Mouse (Mus musculus) hindbrain, postnatal 0 days (tissue): ENCODE results near the gene Dpm1. TPM values are rescaled to one million over a fixed set of nuclear protein-coding genes. Genes with fewer than 3 reads are reported as not detected.

Source experiments
- ATAC-seq: fragments of 200-750 bp; cut with Nextera tagmentation; 2 replicates; pipeline ENCODE4 v1.8.0; 2017; ENCODE audit warnings: mild to moderate bottlenecking, moderate TSS enrichment, moderate library complexity
- DNase-seq: peaks from one replicate; pipeline ENCODE4 v3.0.0-alpha.2; 2015; ENCODE audit warnings: low spot score
- H3K27ac ChIP-seq: fragments of 300-500 bp; sonication (generic); 2 replicates; pipeline ENCODE4 v1.5.1; 2014; ENCODE audit warnings: mild to moderate bottlenecking
- H3K27me3 ChIP-seq: fragments of 300-500 bp; sonication (generic); 2 replicates; pipeline ENCODE4 v1.6.1; 2014; ENCODE audit warnings: low read length, mixed read lengths; ENCODE audit not compliant: insufficient read depth
- H3K36me3 ChIP-seq: fragments of 300-500 bp; sonication (generic); 2 replicates; pipeline ENCODE4 v1.6.1; 2014; ENCODE audit warnings: low read length, mixed read lengths; ENCODE audit not compliant: insufficient read depth
- H3K4me1 ChIP-seq: fragments of 300-500 bp; sonication (generic); 2 replicates; pipeline ENCODE4 v1.6.1; 2014; ENCODE audit warnings: antibody characterized with exemption, low read length, mixed read lengths; ENCODE audit not compliant: insufficient read depth
- H3K4me2 ChIP-seq: fragments of 300-500 bp; sonication (generic); 2 replicates; pipeline ENCODE4 v1.6.1; 2014; ENCODE audit warnings: low read depth, mild to moderate bottlenecking, low read length, moderate library complexity, mixed read lengths
- H3K4me3 ChIP-seq: fragments of 300-500 bp; sonication (generic); 2 replicates; pipeline ENCODE4 v1.5.1; 2014; ENCODE audit warnings: low read length
- H3K9ac ChIP-seq: fragments of 300-500 bp; sonication (generic); replicated peaks from 2 replicates; pipeline ENCODE4 v1.6.1; 2014; ENCODE audit warnings: mild to moderate bottlenecking, low read length, moderate library complexity, mixed read lengths
- H3K9me3 ChIP-seq: fragments of 300-500 bp; sonication (generic); 2 replicates; pipeline ENCODE4 v1.6.1; 2016; ENCODE audit warnings: low read length, mixed read lengths
- CTCF ChIP-seq: IDR thresholded peaks from 2 replicates; pipeline ENCODE4 v1.5.1; 2016; ENCODE audit warnings: antibody characterized with exemption, control low read depth, low read depth
- WGBS: fragments of 180-500 bp; shearing (Covaris S2); extraction: QIAGEN DNeasy Blood & Tissue Kit; methylation state at CpG from one replicate; pipeline ENCODE4 v1.1.7; 2014; 5-methylcytosine and 5-hydroxymethylcytosine counted together
- microRNA-seq, 2 experiments: library from miRNA; unstranded; fragments of <30 nt; microRNA quantifications; one replicate each; pipeline ENCODE4; 2016
- polyA plus RNA-seq: library from polyadenylated mRNA; unstranded; fragments of >200 nt; fragmentation: Nextera tagmentation; extraction: Ambion mirVana; gene quantifications from 2 replicates; pipeline ENCODE4 v1.2.1, GENCODE M21; 2015
- total RNA-seq: library from RNA; depleted of rRNA; stranded (reverse); fragments of >200 nt; gene quantifications from 2 replicates; pipeline ENCODE4 v1.2.3, GENCODE M21; 2014; rRNA removed

Gene Dpm1
- total and polyA plus RNA-seq, 2 experiments from 2014 or later, result 82.9 to 99.2 TPM

- Histone ChIP-seq H3K4me2 (no peak overlapping the region), H3K9me3 (no peaks in the 10 kb centered on the region), H3K9ac (no peak overlapping the region), H3K36me3 (no peaks in the 10 kb centered on the region), H3K27me3 (no peaks in the 10 kb centered on the region), H3K4me1 (peaks cover 11% of the 10 kb centered on the region; the same call in 1 of the 2 replicates), H3K4me3 (no peak overlapping the region), H3K27ac (no peak overlapping the region)
- no peak for TF ChIP-seq CTCF
- ATAC-seq (no peak), DNase-seq (no peak)
- 40% methylated on average over 9 of the region's 9 CpGs for WGBS
Measured at GRCm38 (mm10) chr2:168168892-168169799, 61.2 kb downstream of the Dpm1 start.

- WGBS, result 52% methylated on average over 3 of the region's 3 CpGs
- no peak overlapping the region for H3K9ac ChIP-seq
- no peak overlapping the region for H3K27ac ChIP-seq
- H3K9me3 ChIP-seq, result no peaks in the 10 kb centered on the region
- H3K4me1 ChIP-seq, result peaks cover 11% of the 10 kb centered on the region; the same call in 1 of the 2 replicates
- no peaks in the 10 kb centered on the region for H3K27me3 ChIP-seq
- H3K36me3 ChIP-seq, result no peaks in the 10 kb centered on the region
- no peak overlapping the region for H3K4me2 ChIP-seq
- ATAC-seq, result no peak
- H3K4me3 ChIP-seq, result no peak overlapping the region
- TF ChIP-seq CTCF, result no peak
- no peak for DNase-seq
Measured at GRCm38 (mm10) chr2:168167781-168168180, 62.6 kb downstream of the Dpm1 start.

GRCm38 (mm10) chr2:168166750-168167460 is 63.5 kb downstream of the Dpm1 start:
- no peak overlapping the region for H3K4me3 ChIP-seq
- no peak overlapping the region for H3K4me2 ChIP-seq
- H3K9ac ChIP-seq, result no peak overlapping the region
- no peaks in the 10 kb centered on the region for H3K9me3 ChIP-seq
- WGBS, result 49% methylated on average over 21 of the region's 21 CpGs
- ATAC-seq (peak; percentile 22; the same call in 1 of the 2 replicates), DNase-seq (no peak)
- H3K4me1 ChIP-seq, result peaks cover 11% of the 10 kb centered on the region; the same call in 1 of the 2 replicates
- no peak for TF ChIP-seq CTCF
- H3K36me3 ChIP-seq, result no peaks in the 10 kb centered on the region
- H3K27me3 ChIP-seq, result no peaks in the 10 kb centered on the region
- no peak overlapping the region for H3K27ac ChIP-seq

GRCm38 (mm10) chr2:168161978-168162377 is 68.4 kb downstream of the Dpm1 start:
- H3K27me3 ChIP-seq, result no peaks in the 10 kb centered on the region
- H3K4me3 ChIP-seq, result 0 out of 2 replicates have a peak overlapping the region, but pooled peaks have one; percentile 11
- no peak for TF ChIP-seq CTCF
- no peaks in the 10 kb centered on the region for H3K4me1 ChIP-seq
- no peaks in the 10 kb centered on the region for H3K9me3 ChIP-seq
- no peak overlapping the region for H3K27ac ChIP-seq
- ATAC-seq, result no peak
- no peak for DNase-seq
- WGBS, result 18% methylated on average over 14 of the region's 14 CpGs
- no peaks in the 10 kb centered on the region for H3K36me3 ChIP-seq
- H3K4me2 ChIP-seq, result peak overlapping the region; percentile 39; the same call in 1 of the 2 replicates
- H3K9ac ChIP-seq, result 0 out of 2 replicates have a peak overlapping the region, but pooled peaks have one; percentile 13

- DNase-seq, result no peak
- ATAC-seq, result no peak
- H3K9ac ChIP-seq, result 0 out of 2 replicates have a peak overlapping the region, but pooled peaks have one; percentile 13
- H3K36me3 ChIP-seq, result no peaks in the 10 kb centered on the region
- no peaks in the 10 kb centered on the region for H3K4me1 ChIP-seq
- H3K4me3 ChIP-seq, result 0 out of 2 replicates have a peak overlapping the region, but pooled peaks have one; percentile 11
- 6% methylated on average over 11 of the region's 11 CpGs for WGBS
- H3K9me3 ChIP-seq, result no peaks in the 10 kb centered on the region
- H3K27me3 ChIP-seq, result no peaks in the 10 kb centered on the region
- no peak overlapping the region for H3K27ac ChIP-seq
- peak overlapping the region; percentile 39; the same call in 1 of the 2 replicates for H3K4me2 ChIP-seq
- TF ChIP-seq CTCF, result no peak
Measured at GRCm38 (mm10) chr2:168161514-168161971, 68.8 kb downstream of the Dpm1 start.

GRCm38 (mm10) chr2:168160370-168160930 is 69.9 kb downstream of the Dpm1 start:
- no peaks in the 10 kb centered on the region for H3K27me3 ChIP-seq
- no peak for TF ChIP-seq CTCF

More at GRCm38 (mm10) chr2:168160370-168160930, 69.9 kb downstream of the Dpm1 start:
- DNase-seq, result no peak
- ATAC-seq, result no peak
- Histone ChIP-seq H3K36me3 (no peaks in the 10 kb centered on the region), H3K4me2 (no peak overlapping the region), H3K4me1 (no peaks in the 10 kb centered on the region), H3K4me3 (no peak overlapping the region), H3K27ac (no peak overlapping the region), H3K9me3 (no peaks in the 10 kb centered on the region), H3K9ac (no peak overlapping the region)
- 89% methylated on average over 9 of the region's 9 CpGs for WGBS

Small RNA genes lying within 50 kb of the gene (microRNA-seq; reads per million reads assigned to microRNA genes)
- gene Gm24561, result 0 reads per million in 2 experiments

Other genes with a start within 250 kb of the Dpm1 start
- gene Ripor3, start 220.0 kb downstream of the Dpm1 start, total RNA-seq, result 0.25 and 1.0 TPM in 2 replicates
- 0.45 TPM in 2 replicates for gene Ripor3, start 220.0 kb downstream of the Dpm1 start, polyA plus RNA-seq
- 5.1 and 7.7 TPM in 2 replicates for gene Pard6b, start 149.6 kb downstream of the Dpm1 start, total RNA-seq
- 3.7 and 4.5 TPM in 2 replicates for gene Pard6b, start 149.6 kb downstream of the Dpm1 start, polyA plus RNA-seq
- gene Adnp, start 23.5 kb downstream of the Dpm1 start, total RNA-seq, result 37.5 and 47.1 TPM in 2 replicates
- gene Adnp, start 23.5 kb downstream of the Dpm1 start, polyA plus RNA-seq, result 11.1 and 14.1 TPM in 2 replicates
- gene Gm20716, start 227 bp downstream of the Dpm1 start, total RNA-seq, result 11.7 and 15.7 TPM in 2 replicates
- gene Gm20716, start 227 bp downstream of the Dpm1 start, polyA plus RNA-seq, result 14.3 and 14.4 TPM in 2 replicates
- gene Mocs3, start within 50 bp of the Dpm1 start, total RNA-seq, result 24.9 and 27.0 TPM in 2 replicates
- gene Mocs3, start within 50 bp of the Dpm1 start, polyA plus RNA-seq, result 7.8 and 8.2 TPM in 2 replicates
- gene Kcng1, start 51.1 kb upstream of the Dpm1 start, total RNA-seq, result 0.32 and 0.89 TPM in 2 replicates
- gene Kcng1, start 51.1 kb upstream of the Dpm1 start, polyA plus RNA-seq, result 1.1 TPM in 2 replicates